Mouse (Mus musculus): ENCODE data around the gene Samd10. TPM values are rescaled to one million over a fixed set of nuclear protein-coding genes. Genes with fewer than 3 reads are reported as not detected.

Gene Samd10
- total RNA-seq, 1 experiment from 2014 or later, result 26.4 TPM

- no peak for DNase-seq
These were observed 21.9 kb downstream of the Samd10 start for GRCm38 (mm10) chr2:181577126-181577525.

- DNase-seq, result no peak
These were observed 22.4 kb downstream of the Samd10 start for GRCm38 (mm10) chr2:181576613-181577012.

GRCm38 (mm10) chr2:181574921-181575545 lies 24.0 kb downstream of the Samd10 start:
- DNase-seq, result no peak

DNA sequence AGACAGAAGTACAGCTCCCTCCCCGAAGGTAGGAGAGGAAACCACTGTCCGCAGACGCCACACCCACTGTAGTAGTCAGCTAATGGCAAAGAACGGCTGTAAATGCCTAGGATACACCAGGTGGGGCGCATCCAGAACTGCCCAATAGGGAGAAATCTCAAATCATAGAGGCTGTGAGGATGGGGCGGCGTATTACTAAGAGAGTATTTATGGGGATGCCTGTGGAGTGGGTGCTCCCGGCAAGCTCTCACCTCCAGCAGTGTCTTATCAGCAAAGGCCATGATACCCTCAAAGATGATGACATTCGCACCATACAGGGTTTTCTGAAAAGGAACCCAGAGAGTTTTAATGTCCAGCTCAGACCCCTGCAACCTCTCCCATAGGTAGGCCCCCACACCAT lies 25.1 kb downstream of the Samd10 start:
- no peak for DNase-seq

DNA sequence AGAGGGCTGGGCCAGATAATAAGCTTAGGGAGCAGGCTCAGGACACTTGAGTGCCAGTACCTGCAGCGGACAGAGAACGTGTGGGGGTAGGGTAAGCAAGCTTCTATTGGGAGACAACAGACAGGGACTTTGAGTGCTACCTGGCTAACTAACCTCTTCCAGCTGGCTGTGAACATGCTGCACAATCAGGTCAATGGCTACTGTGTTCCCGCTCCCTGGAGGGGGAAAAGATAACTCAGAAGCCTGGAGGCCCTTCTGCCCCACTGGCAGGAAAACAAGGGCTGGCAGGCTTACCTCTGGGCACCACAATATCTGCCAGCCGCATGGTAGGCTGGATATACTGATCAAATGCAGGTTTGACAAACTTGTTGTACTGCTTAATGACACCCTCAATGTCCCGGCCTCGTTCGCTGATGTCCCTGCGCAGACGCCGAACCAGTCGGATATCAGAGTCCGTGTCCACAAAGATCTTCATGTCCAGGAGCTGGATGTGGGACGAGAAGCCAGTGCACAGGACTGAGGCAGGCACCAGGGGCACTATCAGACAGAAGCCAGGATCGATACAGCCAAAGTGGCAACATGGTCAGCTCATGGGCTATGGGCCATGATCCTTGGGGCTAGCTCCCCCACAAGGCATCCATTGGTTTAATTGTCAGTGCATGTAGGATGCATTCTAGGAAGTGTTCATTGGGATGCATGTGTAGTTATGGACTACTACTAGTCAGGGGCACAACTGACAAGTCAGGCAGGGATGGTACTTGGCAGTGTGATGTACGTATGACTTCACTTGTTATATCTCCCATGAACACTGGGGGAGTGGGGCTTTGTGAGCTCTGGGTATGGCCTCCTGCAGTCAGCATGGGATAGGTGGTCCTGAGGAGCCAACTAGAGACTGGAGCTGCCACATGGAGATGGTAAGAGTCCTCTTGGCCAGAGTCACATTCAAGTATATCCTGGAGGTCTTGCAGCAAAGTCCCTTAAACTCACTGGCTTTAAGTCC lies 25.8 kb downstream of the Samd10 start:
- DNase-seq, result no peak

GRCm38 (mm10) chr2:181571941-181572670 lies 26.9 kb downstream of the Samd10 start:
- no peak for DNase-seq

DNA sequence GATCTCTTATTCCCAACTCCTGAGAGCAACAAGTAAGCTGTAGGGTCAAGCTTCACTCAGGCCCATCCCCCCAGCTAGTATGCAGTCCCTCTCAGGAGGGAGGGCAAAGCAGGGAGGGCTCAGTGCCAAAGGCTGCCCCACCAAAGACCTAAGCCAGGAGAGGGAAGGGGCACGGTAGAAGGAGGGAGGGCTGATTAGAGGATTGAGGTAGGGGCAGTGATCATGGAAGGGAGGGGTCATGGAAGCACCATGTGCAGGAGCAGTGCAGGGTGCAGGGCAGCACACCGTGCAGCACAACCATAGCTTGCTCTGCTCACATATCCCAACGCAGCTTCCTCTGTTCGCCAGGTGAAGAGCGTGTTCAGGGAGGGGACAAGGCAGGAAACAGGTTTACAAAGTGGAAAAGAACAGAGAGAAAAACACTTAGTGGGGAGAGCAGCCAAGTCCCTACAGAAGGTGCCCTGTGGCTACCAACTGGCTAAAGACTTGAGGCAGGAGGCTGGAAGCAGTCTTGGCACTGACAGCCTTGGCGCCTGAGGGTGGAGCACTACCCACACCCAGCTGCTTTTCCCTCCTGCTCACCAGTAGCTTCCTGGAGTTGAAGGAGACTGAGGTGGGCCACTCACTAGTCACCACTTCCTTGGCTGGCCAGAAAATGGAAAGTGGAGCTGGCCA lies 28.0 kb downstream of the Samd10 start:
- no peak for DNase-seq

- no peak for DNase-seq
These were observed 28.6 kb downstream of the Samd10 start for GRCm38 (mm10) chr2:181570375-181570774.

GRCm38 (mm10) chr2:181569856-181570255 lies 29.2 kb downstream of the Samd10 start:
- no peak for DNase-seq

DNA sequence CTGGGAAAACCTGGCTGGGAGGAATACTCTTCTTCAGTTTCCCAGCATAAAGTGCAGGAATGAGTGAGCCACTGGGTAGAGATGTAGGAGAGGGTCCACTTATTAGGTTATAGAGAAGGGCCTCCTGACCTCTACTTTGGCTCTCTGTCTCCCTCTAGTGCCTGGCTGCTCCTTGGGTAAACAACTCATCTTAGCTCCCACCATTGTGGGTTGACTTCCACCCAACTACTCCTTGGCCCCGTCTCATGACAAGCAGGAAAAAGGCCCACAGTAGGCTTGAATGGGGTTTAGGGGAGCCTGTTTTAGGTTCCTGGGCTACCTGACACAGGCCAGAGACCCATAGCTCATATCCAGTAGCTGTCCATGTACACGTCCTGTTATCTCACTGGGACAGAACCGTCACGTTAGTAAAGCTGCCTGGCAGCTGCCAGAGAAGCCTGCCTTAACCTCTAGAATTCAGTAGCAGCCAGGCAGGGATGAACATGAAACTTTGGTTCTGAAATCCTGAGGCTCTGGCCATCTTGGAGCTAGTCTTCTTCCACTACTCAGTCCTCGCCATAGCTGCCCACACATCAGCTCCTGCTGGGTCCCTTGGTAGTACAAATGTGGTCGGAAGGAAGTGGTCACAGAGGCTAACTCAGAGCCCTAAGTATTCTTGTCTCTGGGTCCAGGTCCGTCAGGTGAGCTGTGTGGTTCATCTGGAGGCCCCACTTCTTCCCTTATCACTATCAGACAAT lies 30.6 kb downstream of the Samd10 start:
- DNase-seq, result peak; percentile 45

DNA sequence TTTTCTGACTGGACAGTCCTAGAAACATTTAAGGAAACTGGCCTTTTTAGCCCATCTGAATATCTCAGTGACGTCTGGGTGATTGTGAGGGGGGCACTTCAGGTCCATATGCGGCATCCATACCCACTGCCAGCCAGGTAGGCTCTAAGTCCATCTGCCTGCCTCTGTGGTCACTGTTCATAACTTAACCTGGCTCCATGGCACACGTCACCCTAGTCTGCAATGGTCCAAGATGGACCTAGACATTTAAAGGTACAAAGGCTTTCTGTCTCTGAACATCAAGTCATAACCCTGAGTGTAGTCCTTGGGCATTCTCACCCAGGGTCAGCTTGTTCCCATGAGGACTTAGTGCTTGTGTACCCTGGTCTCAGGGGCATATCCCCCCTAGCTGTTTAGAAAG lies 31.7 kb downstream of the Samd10 start:
- no peak for DNase-seq

DNA sequence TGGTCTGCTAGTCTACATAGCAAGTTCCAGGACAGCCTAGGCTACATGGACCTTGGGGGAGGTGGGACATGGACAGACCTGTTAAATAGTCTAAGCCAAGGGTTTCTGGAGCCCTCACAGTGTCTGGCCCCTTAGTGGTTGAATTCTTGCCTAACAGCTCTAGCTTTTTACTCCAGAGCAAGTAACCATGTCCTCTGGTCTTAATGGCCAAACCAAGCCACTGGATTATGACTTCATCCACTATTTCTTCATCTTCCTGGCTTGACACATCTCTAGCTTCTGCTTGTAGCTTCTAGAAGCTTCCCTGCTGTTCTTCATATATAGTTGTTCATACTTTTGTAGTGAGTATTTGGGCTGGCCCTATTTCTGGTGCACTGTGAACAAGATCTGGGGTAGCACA lies 45.2 kb downstream of the Samd10 start:
- no peak for DNase-seq

GRCm38 (mm10) chr2:181550233-181550632 lies 48.8 kb downstream of the Samd10 start:
- no peak for DNase-seq

- DNase-seq, result no peak
These were observed 50.3 kb downstream of the Samd10 start for GRCm38 (mm10) chr2:181548682-181549081.

DNA sequence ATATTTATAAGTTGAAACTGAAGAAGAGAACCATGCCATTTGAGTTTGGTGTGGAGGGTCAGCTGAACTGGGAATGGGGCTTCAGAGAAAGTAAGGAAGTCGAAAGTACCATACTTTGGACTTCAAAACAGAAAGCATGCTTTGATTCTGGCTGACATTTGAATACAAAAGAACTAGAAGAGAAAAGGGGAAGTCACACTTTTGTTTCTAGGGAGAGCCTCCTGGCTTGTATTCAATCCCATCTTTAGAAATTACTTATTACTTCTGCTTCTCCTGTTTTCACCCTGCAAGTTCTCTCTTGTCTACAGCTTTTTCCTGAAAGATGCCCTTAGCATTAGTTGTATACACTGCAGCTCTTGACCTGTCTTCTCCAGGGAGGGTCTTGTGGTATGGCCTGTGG lies 50.8 kb downstream of the Samd10 start:
- DNase-seq, result no peak

DNA sequence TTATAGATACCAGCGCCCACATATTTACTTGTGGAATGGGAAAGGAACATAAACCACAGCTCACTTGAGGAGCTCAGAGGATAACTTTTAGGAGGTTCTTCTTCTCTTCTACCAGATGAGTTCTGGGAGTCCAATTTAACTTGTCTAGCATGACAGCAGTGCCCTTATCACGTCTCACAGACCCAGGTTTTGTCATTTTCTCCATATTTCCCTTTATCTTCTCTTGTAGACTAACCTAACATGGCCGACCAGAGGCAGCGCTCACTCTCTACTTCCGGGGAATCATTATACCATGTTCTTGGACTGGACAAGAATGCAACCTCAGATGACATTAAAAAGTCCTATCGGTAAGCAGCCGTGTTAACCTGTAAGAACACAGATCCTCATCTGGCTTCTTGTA lies 52.9 kb downstream of the Samd10 start:
- no peak for DNase-seq

Small RNA genes within 50 kb of the gene (microRNA-seq; reads per million reads assigned to microRNA genes)
- 0 to 0.36 reads per million in 2 experiments for gene Mir7006

Other genes starting within 250 kb of the Samd10 start
- 51.2 and 61.6 TPM in 2 replicates for gene Zgpat, start 234.3 kb downstream of the Samd10 start, total RNA-seq (2021)
- gene Arfrp1, start 233.8 kb downstream of the Samd10 start, total RNA-seq (2021), result 40.8 and 49.7 TPM in 2 replicates
- 24.7 and 33.2 TPM in 2 replicates for gene Lime1, start 219.1 kb downstream of the Samd10 start, total RNA-seq (2021)
- 14.6 and 20.8 TPM in 2 replicates for gene Zbtb46, start 139.8 kb downstream of the Samd10 start, total RNA-seq (2021)
- not detected in 2 replicates for gene Abhd16b, start 106.0 kb downstream of the Samd10 start, total RNA-seq (2021)
- 118 and 121 TPM in 2 replicates for gene Tpd52l2, start 102.1 kb downstream of the Samd10 start, total RNA-seq (2021)
- 81.9 and 101 TPM in 2 replicates for gene Dnajc5, start 78.7 kb downstream of the Samd10 start, total RNA-seq (2021)
- gene Uckl1, start 14.3 kb downstream of the Samd10 start, total RNA-seq (2021), result 94.2 and 128 TPM in 2 replicates
- 57.7 and 73.7 TPM in 2 replicates for gene Prpf6, start 7.3 kb downstream of the Samd10 start, total RNA-seq (2021)
- gene Zfp512b, start 6.4 kb downstream of the Samd10 start, total RNA-seq (2021), result 56.6 and 81.6 TPM in 2 replicates
- not detected in 2 replicates for gene Gm29797, start 57.8 kb upstream of the Samd10 start, total RNA-seq (2021)
- 39.0 and 40.4 TPM in 2 replicates for gene Sox18, start 72.4 kb upstream of the Samd10 start, total RNA-seq (2021)
- 11.6 and 14.7 TPM in 2 replicates for gene Tcea2, start 81.1 kb upstream of the Samd10 start, total RNA-seq (2021)
- 20.3 and 31.7 TPM in 2 replicates for gene Rgs19, start 94.8 kb upstream of the Samd10 start, total RNA-seq (2021)
- not detected in 2 replicates for gene Lkaaear1, start 99.2 kb upstream of the Samd10 start, total RNA-seq (2021)
- 1.6 and 1.9 TPM in 2 replicates for gene Oprl1, start 115.8 kb upstream of the Samd10 start, total RNA-seq (2021)
- gene Myt1, start 164.1 kb upstream of the Samd10 start, total RNA-seq (2021), result 1.9 and 6.6 TPM in 2 replicates
- 57.3 and 90.5 TPM in 2 replicates for gene Pcmtd2, start 238.6 kb upstream of the Samd10 start, total RNA-seq (2021)